Mouse (Mus musculus) thymus, postnatal 0 days (tissue): ENCODE measurements around the gene A930009A15Rik. TPM values are rescaled to one million over a fixed set of nuclear protein-coding genes. Genes with fewer than 3 reads are reported as not detected.

Experiments used
- DNase-seq: peaks from one replicate; pipeline ENCODE4 v3.0.0-alpha.2; 2015; ENCODE audit warnings: low spot score
- polyA plus RNA-seq: library from polyadenylated mRNA; unstranded; fragments of >200 nt; fragmentation: Nextera tagmentation; extraction: Ambion mirVana; gene quantifications from 2 replicates; pipeline ENCODE4 v1.2.1, GENCODE M21; 2015

Gene A930009A15Rik
- polyA plus RNA-seq, 1 experiment from 2014 or later: not detected

DNA sequence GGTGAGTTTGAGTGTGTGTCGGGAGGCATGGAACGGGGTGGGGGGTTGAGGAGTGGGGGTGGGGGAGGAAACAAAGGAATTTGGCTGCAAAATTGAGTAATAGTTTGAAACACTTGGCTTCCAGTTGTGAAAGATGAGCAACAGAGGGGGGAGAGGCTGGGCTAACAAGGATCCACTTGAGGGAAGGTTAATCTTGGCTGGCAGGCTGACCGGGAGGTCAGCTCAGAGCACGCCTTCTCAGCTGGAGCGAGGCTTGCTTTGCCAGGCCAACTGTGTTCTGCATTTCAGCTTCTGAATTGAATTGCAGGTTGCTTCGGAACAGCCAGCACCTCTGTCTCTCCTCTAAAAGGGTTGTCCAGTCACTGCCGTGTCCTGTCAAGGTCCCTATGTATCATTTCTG is 9.7 kb downstream of the A930009A15Rik start:
- DNase-seq: no peak

- no peak for DNase-seq
Measured at GRCm38 (mm10) chr10:115581971-115582370, 12.2 kb downstream of the A930009A15Rik start.

- DNase-seq: no peak
Measured at GRCm38 (mm10) chr10:115583071-115583470, 13.3 kb downstream of the A930009A15Rik start.

GRCm38 (mm10) chr10:115584656-115585055 is 14.9 kb downstream of the A930009A15Rik start:
- no peak for DNase-seq

GRCm38 (mm10) chr10:115585491-115586245 is 15.9 kb downstream of the A930009A15Rik start:
- DNase-seq: no peak

- DNase-seq: no peak
Measured at GRCm38 (mm10) chr10:115586246-115587231, 16.8 kb downstream of the A930009A15Rik start.

DNA sequence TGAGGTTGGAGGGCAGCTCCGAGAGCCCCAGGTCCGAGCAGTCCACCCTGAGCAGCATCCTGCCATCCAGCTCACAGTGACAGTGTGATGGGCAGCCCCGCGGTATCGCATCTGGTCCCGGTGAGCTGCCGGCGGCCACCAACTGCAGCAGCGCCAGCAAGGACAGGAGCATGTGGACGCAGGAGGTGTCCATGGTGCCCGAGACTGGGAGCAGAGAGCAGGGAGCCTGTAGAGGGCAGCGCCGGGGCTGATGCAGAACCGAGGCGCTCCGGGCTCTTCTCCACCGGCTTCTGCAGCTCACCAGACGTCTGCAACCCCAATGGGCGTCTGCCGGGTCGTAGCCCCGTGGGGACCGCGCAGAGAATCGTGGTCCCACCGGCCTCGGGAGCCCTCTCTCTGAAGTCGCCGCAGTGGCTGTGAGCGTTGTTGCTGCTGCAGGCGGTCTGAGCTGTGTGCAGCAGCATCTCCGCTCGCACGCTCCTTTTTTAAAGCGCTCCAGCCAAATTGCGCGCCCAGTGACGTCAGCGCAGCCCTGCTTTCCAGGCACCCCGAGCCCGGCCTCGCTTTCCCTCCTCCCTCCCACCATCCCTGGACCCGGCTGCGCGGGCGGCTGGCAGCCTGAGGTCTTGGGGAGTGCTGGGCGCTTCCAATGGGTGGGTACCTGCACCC is 17.6 kb downstream of the A930009A15Rik start, which contains the start of gene Lgr5:
TSS of gene Lgr5 (minus strand) at position 480 of the 669 bp plus-strand sequence.
- no peak for DNase-seq

DNA sequence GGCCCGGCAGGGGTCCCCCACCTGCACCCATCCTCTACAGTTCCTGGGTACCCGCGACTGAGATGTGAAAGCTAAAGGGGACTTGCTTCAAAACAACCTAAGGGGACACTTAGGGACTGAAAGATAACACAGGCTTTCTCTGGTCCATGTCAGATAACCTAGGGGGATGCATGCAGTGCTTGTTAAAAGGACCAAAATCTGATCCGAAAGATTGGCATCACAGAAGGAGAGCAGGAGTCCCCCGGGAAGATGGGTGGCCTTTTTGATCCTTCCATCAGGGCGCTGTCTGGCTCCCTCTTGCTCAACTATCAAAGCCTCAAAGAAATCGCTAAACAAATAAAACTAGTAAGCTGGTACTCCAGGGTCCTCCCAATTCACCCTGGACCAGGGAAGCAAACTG is 18.2 kb downstream of the A930009A15Rik start:
- DNase-seq: no peak

DNA sequence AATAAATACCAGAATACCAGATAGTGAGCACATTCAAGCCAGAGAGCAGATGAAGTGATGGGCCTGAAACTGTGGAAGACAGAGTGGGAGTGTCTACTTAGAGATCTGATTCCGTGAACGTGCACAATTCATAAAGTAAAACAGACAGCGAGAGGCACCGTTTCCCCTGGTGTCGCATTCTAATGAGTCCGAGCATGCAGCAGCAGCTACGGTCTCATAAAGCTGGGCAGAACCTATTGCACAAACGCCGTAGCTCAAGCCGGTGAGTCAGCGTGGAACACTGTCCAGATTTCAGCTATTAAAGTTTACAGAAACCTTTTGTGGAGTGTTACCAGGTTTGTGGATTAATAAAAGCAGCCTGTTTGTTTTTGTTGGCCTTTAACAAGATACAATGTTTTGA is 23.4 kb downstream of the A930009A15Rik start:
- DNase-seq: no peak

DNA sequence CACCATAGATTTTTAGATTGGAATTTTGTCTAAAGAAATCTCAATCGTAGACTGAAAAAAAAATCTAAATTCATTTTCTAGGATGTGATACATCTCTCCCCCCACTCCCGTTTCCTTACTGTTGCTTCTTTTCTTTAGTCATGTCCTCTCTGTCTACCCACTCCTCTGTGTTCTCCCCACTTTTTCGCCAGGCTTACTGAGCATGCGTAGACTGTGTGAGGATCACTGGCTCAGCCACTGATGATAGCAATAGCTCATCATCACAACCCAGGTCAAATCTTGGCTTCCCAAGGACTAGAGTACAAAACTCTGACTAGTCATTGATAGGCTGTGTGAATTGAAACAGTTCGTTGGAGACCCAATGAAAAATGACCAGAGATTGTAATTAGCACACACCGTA is 23.9 kb downstream of the A930009A15Rik start:
- DNase-seq: no peak

- DNase-seq: no peak
Measured at GRCm38 (mm10) chr10:115595748-115596147, 26.0 kb downstream of the A930009A15Rik start.

- peak; percentile 43 for DNase-seq
Measured at GRCm38 (mm10) chr10:115617456-115618287, 47.9 kb downstream of the A930009A15Rik start.

- DNase-seq: no peak
Measured at GRCm38 (mm10) chr10:115618288-115618856, 48.6 kb downstream of the A930009A15Rik start.

DNA sequence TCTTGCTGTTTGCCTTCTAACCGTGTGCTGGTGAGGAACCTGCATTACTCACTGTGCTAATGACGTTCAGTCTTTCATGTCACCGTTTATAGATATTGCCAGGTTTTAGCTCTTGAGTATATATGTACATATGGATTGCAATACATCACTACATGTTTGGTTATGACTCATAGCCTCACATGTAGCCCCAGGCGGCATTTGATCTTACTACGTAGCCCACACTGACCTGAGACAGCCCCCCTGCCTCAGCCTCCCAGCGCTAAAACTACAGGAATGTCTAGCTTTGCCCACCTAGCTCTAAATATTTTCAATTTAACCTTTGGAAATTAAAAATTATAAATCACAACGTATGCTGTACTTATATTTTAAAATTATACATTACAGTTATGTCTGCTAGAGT is 53.7 kb downstream of the A930009A15Rik start:
- no peak for DNase-seq

GRCm38 (mm10) chr10:115623956-115624671 is 54.3 kb downstream of the A930009A15Rik start:
- no peak for DNase-seq

- DNase-seq: no peak
Measured at GRCm38 (mm10) chr10:115624957-115625356, 55.2 kb downstream of the A930009A15Rik start.

GRCm38 (mm10) chr10:115626678-115627077 is 56.9 kb downstream of the A930009A15Rik start:
- no peak for DNase-seq
